Mouse (Mus musculus) bone marrow macrophage, adult 2 months (primary cell): ENCODE results near the gene Mgat4c.

Experiments used
- CTCF ChIP-seq: IDR thresholded peaks from 2 replicates; pipeline ENCODE4 v1.5.1; 2012; ENCODE audit warnings: low read depth, mild to moderate bottlenecking, low read length, moderate library complexity
- POLR2A ChIP-seq: IDR thresholded peaks from 2 replicates; pipeline ENCODE4 v1.6.1; 2012; ENCODE audit warnings: mild to moderate bottlenecking, low read depth, low read length, borderline replicate concordance

- TF ChIP-seq CTCF (no peak), POLR2A (no peak)
These were observed 564.0 kb downstream of the Mgat4c start for GRCm38 (mm10) chr10:102245269-102245668.
